Mouse (Mus musculus) megakaryocyte, embryonic 14.5 days (primary cell): ENCODE data around the gene Card10. TPM values are rescaled to one million over a fixed set of nuclear protein-coding genes. Genes with fewer than 3 reads are reported as not detected.

Experiments
- H3K27me3 ChIP-seq: replicated peaks from 2 replicates; pipeline ENCODE3; 2012; ENCODE audit warnings: inconsistent platforms
- H3K36me3 ChIP-seq: replicated peaks from 2 replicates; pipeline ENCODE3; 2012; ENCODE audit warnings: low read length, inconsistent platforms, mixed read lengths
- H3K4me1 ChIP-seq: 2 replicates; pipeline ENCODE4 v1.6.1; 2012; ENCODE audit warnings: inconsistent platforms
- H3K4me3 ChIP-seq: replicated peaks from 2 replicates; pipeline ENCODE3; 2012; ENCODE audit warnings: moderate library complexity, mild to moderate bottlenecking, inconsistent platforms
- H3K9me3 ChIP-seq: 2 replicates; pipeline ENCODE4 v1.6.1; 2012; ENCODE audit warnings: inconsistent platforms
- FLI1 ChIP-seq: IDR thresholded peaks from 2 replicates; pipeline ENCODE4 v1.6.1; 2012; ENCODE audit warnings: low read length, inconsistent platforms, mixed read lengths
- GATA1 ChIP-seq: IDR thresholded peaks from 3 replicates; pipeline ENCODE4 v1.6.1; 2012; ENCODE audit warnings: mixed read lengths, low read length, inconsistent platforms, borderline replicate concordance
- polyA plus RNA-seq: library from polyadenylated mRNA; stranded (reverse); fragments of >175 nt; gene quantifications from 2 replicates; pipeline ENCODE4 v1.2.3, GENCODE M21; 2012; ENCODE audit warnings: low replicate concordance; ENCODE audit not compliant: insufficient read depth

Card10 gene
- polyA plus RNA-seq, 1 experiment: 1.5 TPM

DNA sequence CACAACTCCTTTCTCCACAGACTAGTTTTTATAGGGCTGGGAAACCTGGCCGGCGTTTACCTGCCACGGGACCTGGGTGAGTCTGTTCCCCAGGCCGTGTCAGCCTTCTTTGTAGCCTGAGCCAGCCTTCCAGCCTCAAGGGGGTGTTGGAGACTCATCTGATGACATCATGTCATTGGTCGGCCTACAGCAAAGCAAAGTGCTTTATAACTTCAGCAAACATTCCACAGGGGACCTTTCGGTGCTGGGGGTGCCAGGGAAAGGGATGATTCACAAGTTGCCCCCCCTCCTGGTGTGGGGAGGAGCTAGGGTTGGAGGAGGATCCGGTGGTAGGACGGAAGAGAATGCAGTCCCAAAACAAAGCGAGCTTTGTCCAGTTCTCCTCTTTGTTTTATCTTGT lies 41.9 kb upstream of the Card10 start:
- Histone ChIP-seq H3K36me3 (no peaks in the 10 kb centered on the region), H3K4me1 (peaks cover 72% of the 10 kb centered on the region), H3K27me3 (peaks cover 90% of the 10 kb centered on the region), H3K9me3 (no peaks in the 10 kb centered on the region), H3K4me3 (no peak overlapping the region)
- no peak for TF ChIP-seq GATA1
- no peak for TF ChIP-seq FLI1

DNA sequence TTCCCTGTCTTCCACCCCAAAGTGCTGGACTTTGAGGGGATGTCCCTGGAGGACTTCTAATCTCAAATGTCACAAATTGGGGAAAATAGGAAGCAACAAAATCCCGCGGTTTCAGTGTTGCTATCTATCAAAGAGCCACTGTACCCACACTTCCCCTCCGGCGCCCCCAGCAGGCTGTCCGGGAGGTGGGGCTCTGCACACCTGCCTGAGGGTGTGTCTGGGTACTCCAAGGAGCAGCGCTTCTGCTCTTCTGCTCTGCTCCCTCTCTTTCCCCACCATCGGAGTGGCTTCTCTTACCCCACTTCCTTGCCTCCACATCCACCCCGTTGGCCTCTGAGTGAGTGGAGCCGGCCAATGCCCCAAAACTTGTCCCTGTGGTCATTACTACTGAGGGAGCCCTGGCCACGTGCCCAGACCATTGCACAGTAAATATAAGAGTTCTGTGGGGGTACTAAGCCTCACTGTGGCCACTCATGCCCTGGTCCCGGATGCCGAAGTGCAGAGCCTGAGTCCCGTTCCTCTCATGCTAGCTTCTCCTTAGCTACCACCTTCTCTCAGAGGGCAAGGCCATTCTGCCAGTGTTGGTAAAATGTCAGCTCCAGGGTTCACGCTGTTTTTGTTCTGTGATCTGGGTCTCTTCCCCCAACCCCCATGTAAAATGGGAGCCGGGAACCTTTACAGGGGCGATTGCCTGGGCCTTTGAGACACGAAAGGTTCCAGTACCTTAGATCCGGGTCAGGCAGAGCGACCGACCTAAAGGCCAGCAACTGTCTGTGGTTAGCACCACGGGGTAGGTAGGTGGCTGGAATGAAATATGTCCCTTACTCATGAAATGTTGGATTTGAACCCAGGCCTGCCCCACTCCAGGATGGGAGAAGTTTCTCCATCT lies 41.0 kb upstream of the Card10 start:
- no peaks in the 10 kb centered on the region for H3K9me3 ChIP-seq
- H3K27me3 ChIP-seq: peaks cover 90% of the 10 kb centered on the region
- no peaks in the 10 kb centered on the region for H3K36me3 ChIP-seq
- H3K4me1 ChIP-seq: peaks cover 80% of the 10 kb centered on the region
- no peak for TF ChIP-seq FLI1
- TF ChIP-seq GATA1: no peak
- peak overlapping the region; percentile 23 for H3K4me3 ChIP-seq

DNA sequence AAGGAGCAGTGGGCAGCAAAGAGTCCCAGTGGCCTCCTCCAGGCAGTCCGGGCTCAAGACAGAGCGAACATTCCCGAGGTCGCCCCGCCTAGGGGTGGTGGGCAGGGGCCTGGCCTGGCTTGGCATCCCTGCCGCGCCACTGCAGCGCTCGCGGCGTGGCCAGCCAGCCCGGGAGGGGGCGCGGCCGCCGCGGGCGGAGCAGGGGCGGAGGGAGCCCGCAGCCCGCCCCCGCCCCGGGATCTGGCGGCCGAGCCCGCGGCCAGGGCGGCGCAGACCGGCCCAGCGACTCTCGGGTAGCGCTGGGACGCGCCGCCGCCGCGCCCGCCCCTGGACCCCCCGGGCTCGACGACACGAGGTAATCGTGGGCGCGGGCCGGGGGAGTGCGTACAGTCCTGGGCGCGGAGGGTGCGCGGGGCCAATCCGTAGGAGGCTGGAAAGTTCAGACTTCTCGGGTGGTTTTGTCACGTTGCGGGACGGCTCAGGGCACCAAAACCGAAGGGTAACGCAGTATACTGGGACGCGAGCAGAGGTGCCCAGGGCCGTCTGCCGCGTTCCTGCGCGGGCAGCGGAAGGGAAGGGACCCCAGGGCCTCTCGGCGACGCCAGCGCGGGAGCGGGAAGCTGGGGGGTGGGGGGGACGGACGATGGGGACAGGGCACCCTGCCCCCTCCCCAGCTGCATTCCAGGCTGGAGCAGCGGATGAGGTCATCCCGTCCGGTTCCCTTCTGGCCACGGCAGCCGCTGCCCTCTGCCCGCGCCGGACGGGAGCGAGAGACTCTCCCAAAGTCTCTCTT lies 39.7 kb upstream of the Card10 start, which contains the start of gene Cdc42ep1:
Cdc42ep1 (plus strand) TSS at position 254 of the 793 bp plus-strand sequence.
- TF ChIP-seq FLI1: no peak
- no peak for TF ChIP-seq GATA1
- H3K36me3 ChIP-seq: no peaks in the 10 kb centered on the region
- peak within 1 kb of the TSS; percentile 90 for H3K4me3 ChIP-seq
- H3K4me1 ChIP-seq: peaks cover 71% of the 10 kb centered on the region
- H3K9me3 ChIP-seq: no peaks in the 10 kb centered on the region
- peaks cover 88% of the 10 kb centered on the region for H3K27me3 ChIP-seq

DNA sequence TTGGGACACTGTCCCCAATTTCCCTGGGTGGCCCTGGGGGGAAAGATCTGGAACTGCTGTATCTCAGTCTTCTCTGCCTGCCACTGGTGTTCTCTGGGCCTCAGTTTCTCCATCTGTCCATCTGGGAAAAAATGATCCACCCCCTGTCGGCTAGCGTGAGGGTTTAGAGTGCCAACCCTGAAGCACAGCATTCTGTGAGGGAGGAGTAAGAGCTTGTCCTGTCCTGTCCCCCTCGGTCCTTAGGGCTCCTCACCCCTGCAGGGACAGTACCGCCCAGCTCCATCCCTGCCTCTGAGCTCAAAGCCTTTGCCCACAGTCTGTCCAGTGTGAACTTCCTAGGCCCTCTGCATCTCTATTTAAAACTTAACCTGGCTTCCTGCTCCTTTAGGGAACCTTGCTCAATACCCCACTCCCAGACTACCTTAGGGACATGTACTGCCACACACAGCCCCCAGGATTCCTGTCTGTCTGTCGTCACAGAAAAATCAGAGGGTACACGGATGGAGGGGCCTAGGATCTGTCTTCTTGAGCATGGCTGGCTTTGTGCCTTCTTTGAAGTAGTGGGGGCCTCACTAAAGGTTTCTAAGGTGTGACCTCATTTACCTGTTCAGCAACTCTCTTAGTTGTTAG lies 38.4 kb upstream of the Card10 start:
- Histone ChIP-seq H3K4me1 (peaks cover 69% of the 10 kb centered on the region), H3K36me3 (no peaks in the 10 kb centered on the region), H3K9me3 (peaks cover 6% of the 10 kb centered on the region; the same call in 1 of the 2 replicates), H3K4me3 (no peak overlapping the region), H3K27me3 (peaks cover 76% of the 10 kb centered on the region)
- no peak for TF ChIP-seq FLI1

DNA sequence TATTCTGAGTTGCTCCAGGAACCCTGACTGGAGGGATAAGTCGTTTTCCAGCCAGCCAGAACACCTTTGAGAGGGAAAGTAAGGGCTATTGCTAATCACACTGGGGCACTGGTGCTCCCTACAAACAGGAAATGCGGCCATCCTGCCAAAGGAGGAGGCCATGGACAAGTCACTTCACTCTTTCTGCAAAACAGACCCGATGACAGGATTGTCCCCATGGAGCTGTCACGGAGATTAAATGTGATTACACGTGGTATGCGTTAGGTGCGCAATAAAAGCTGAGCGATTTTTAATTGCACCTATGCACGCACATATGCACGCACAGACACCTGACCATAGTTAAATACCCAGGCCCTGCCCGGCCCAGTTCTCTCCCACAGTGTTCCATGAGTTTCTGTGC lies 37.9 kb upstream of the Card10 start:
- TF ChIP-seq FLI1 (no peak), GATA1 (no peak)
- Histone ChIP-seq H3K36me3 (no peaks in the 10 kb centered on the region), H3K4me3 (no peak overlapping the region), H3K4me1 (peaks cover 71% of the 10 kb centered on the region), H3K27me3 (peaks cover 71% of the 10 kb centered on the region), H3K9me3 (peaks cover 6% of the 10 kb centered on the region; the same call in 1 of the 2 replicates)

DNA sequence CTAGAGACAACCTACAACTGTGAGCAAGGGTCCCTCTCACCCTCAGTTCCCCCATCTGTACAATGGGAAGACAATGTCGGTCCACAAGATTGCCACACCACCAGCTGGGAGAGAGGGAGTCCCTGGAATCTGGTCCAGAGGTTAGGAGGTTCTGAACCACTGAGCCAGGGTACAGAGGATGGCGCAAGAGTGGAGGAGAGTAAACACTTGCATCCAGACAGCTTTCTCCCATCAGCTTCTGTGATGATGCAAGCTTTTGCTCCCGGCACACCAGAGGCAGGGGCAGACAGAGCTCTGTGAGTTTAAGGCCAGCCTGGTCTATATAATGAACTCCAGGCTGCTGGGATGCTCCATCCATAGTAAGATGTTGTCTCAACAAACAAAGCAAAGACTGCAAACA lies 37.4 kb upstream of the Card10 start:
- H3K27me3 ChIP-seq: peaks cover 66% of the 10 kb centered on the region

DNA sequence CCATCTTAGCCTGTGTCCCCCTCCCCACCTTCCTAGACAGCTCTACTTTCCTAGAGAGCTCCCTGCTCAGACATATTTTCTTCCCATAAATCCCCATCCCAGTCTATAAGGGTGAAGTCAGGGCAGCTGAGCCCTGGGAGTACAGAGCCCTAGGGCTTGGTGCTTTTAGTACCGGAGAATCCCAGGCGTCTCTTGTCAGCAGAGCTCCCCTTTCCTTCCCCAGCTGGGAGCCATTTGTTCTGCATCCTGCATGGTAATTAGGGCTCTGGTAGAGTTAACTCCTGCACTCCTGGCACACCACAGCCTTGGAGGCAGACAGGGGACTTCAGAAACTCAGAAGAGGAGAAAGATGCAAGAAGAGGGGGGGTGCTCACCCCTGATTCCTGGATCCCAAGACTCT lies 36.9 kb upstream of the Card10 start:
- Histone ChIP-seq H3K4me3 (no peak overlapping the region), H3K4me1 (peaks cover 73% of the 10 kb centered on the region), H3K27me3 (peaks cover 62% of the 10 kb centered on the region), H3K36me3 (no peaks in the 10 kb centered on the region), H3K9me3 (peaks cover 6% of the 10 kb centered on the region; the same call in 1 of the 2 replicates)
- TF ChIP-seq FLI1 (no peak), GATA1 (no peak)

More for the DNA sequence above, 37.4 kb upstream of the Card10 start:
- peaks cover 71% of the 10 kb centered on the region for H3K4me1 ChIP-seq
- TF ChIP-seq GATA1: no peak
- no peak for TF ChIP-seq FLI1
- no peaks in the 10 kb centered on the region for H3K36me3 ChIP-seq
- H3K4me3 ChIP-seq: no peak overlapping the region
- H3K9me3 ChIP-seq: peaks cover 6% of the 10 kb centered on the region; the same call in 1 of the 2 replicates

DNA sequence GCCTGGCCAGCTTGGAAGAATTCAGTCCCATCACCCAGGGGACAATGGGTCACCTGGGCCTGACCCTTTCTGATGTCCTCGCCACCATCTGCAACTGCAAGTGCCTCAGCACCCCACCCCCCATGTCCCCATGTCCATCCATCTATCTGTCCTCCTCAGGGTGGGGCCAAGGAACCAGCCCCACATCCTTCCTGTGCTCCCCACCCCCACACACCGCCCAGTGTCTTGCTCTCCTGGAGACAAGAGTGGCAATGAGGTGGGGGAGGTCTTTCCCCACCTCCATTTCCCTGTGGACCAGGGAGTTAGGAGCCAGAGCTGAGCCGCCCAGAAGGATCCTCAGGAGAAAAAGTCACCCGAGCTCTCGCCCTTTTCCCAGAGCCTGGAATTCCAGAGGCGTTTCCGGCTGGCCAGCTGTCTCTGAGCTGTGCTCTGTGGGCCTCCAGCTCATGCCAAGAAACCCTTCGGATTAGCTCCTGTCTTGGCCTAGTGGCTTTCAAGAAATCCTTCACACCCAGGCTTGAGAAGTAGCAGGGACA lies 33.3 kb upstream of the Card10 start:
- peaks cover 41% of the 10 kb centered on the region for H3K27me3 ChIP-seq
- H3K4me1 ChIP-seq: peaks cover 72% of the 10 kb centered on the region
- no peak for TF ChIP-seq GATA1
- no peak for TF ChIP-seq FLI1
- H3K4me3 ChIP-seq: peak overlapping the region; percentile 33
- peaks cover 6% of the 10 kb centered on the region; the same call in 1 of the 2 replicates for H3K9me3 ChIP-seq
- no peaks in the 10 kb centered on the region for H3K36me3 ChIP-seq
